Mouse (Mus musculus) lung, adult 2 months (tissue): ENCODE measurements around the gene Ddx58. TPM values are rescaled to one million over a fixed set of nuclear protein-coding genes. Genes with fewer than 3 reads are reported as not detected.

Source experiments
- DNase-seq: peaks from one replicate; pipeline ENCODE4 v3.0.0; 2022
- H3K4me1 ChIP-seq: fragments of 200-500 bp; 2 replicates; pipeline ENCODE4 v1.6.1; 2011; ENCODE audit warnings: low read length; ENCODE audit not compliant: control insufficient read depth, insufficient read depth
- H3K4me3 ChIP-seq: fragments of 200-500 bp; replicated peaks from 2 replicates; pipeline ENCODE3; 2011; ENCODE audit warnings: low read depth, mild to moderate bottlenecking, control low read depth, low read length; ENCODE audit errors: extremely low read depth
- CTCF ChIP-seq: fragments of 200-500 bp; IDR thresholded peaks from 2 replicates; pipeline ENCODE4 v1.5.1; 2011; ENCODE audit warnings: mild to moderate bottlenecking, low read length, control low read depth; ENCODE audit not compliant: insufficient read depth
- POLR2A ChIP-seq: fragments of 200-500 bp; IDR thresholded peaks from 2 replicates; pipeline ENCODE4 v1.6.1; 2011; ENCODE audit warnings: low read depth, mild to moderate bottlenecking, control low read depth, low read length, borderline replicate concordance; ENCODE audit errors: extremely low read depth
- WGBS: fragments of 180-500 bp; shearing (Covaris S2); methylation state at CpG from one replicate; pipeline ENCODE4 v1.1.7; 2018; 5-methylcytosine and 5-hydroxymethylcytosine counted together
- polyA plus RNA-seq: library from polyadenylated mRNA; depleted of rRNA; stranded (reverse); fragments of >200 nt; gene quantifications from 2 replicates; pipeline ENCODE4 v1.2.3, GENCODE M21; 2012

Gene Ddx58
- polyA plus RNA-seq, 1 experiment = 21.8 TPM

GRCm38 (mm10) chr4:40187956-40188355 is 51.7 kb downstream of the Ddx58 start:
- no peak for DNase-seq
- TF ChIP-seq POLR2A (no peak), CTCF (no peak)
- WGBS = 78% methylated on average over 7 of the region's 7 CpGs
- H3K4me1 ChIP-seq = no peaks in the 10 kb centered on the region
- H3K4me3 ChIP-seq = no peak overlapping the region

GRCm38 (mm10) chr4:40184470-40184869 is 55.2 kb downstream of the Ddx58 start:
- WGBS = 77% methylated on average over 5 of the region's 5 CpGs
- Histone ChIP-seq H3K4me1 (no peaks in the 10 kb centered on the region), H3K4me3 (no peak overlapping the region)
- TF ChIP-seq CTCF (no peak), POLR2A (no peak)
- no peak for DNase-seq

GRCm38 (mm10) chr4:40183781-40184180 is 55.8 kb downstream of the Ddx58 start:
- TF ChIP-seq POLR2A (no peak), CTCF (no peak)
- H3K4me3 ChIP-seq = no peak overlapping the region
- DNase-seq = no peak
- H3K4me1 ChIP-seq = no peaks in the 10 kb centered on the region
- WGBS = 96% methylated on average over 6 of the region's 6 CpGs

- peak; percentile 70 for DNase-seq
- Histone ChIP-seq H3K4me1 (no peaks in the 10 kb centered on the region), H3K4me3 (no peak overlapping the region)
- 37% methylated on average over 14 of the region's 14 CpGs for WGBS
- peak; percentile 78 for TF ChIP-seq CTCF
- no peak for TF ChIP-seq POLR2A
Measured at GRCm38 (mm10) chr4:40182651-40183320, 56.8 kb downstream of the Ddx58 start.

GRCm38 (mm10) chr4:40181681-40182080 is 57.9 kb downstream of the Ddx58 start:
- 87% methylated on average over 8 of the region's 8 CpGs for WGBS

GRCm38 (mm10) chr4:40180046-40180445 is 59.6 kb downstream of the Ddx58 start:
- Histone ChIP-seq H3K4me1 (no peaks in the 10 kb centered on the region), H3K4me3 (no peak overlapping the region)
- no peak for DNase-seq
- 92% methylated on average over 6 of the region's 6 CpGs for WGBS
- TF ChIP-seq CTCF = no peak

More at GRCm38 (mm10) chr4:40181681-40182080, 57.9 kb downstream of the Ddx58 start:
- no peak for TF ChIP-seq POLR2A
- no peak for TF ChIP-seq CTCF
- no peaks in the 10 kb centered on the region for H3K4me1 ChIP-seq
- DNase-seq = no peak
- no peak overlapping the region for H3K4me3 ChIP-seq

GRCm38 (mm10) chr4:40178584-40178983 is 61.0 kb downstream of the Ddx58 start:
- WGBS = 86% methylated on average over 17 of the region's 17 CpGs
- Histone ChIP-seq H3K4me3 (no peak overlapping the region), H3K4me1 (peaks cover 4% of the 10 kb centered on the region; the same call in 1 of the 2 replicates)
- no peak for DNase-seq
- no peak for TF ChIP-seq CTCF
- no peak for TF ChIP-seq POLR2A

GRCm38 (mm10) chr4:40174321-40174720 is 65.3 kb downstream of the Ddx58 start:
- H3K4me3 ChIP-seq = no peak overlapping the region
- peaks cover 4% of the 10 kb centered on the region; the same call in 1 of the 2 replicates for H3K4me1 ChIP-seq
- no peak for DNase-seq
- 37% methylated on average over 4 of the region's 4 CpGs for WGBS
- TF ChIP-seq CTCF (no peak), POLR2A (no peak)

- Histone ChIP-seq H3K4me3 (no peak overlapping the region), H3K4me1 (peaks cover 4% of the 10 kb centered on the region; the same call in 1 of the 2 replicates)
- no peak for TF ChIP-seq CTCF
- no peak for TF ChIP-seq POLR2A
- no peak for DNase-seq
- 77% methylated on average over 2 of the region's 2 CpGs for WGBS
Measured at GRCm38 (mm10) chr4:40172336-40172735, 67.3 kb downstream of the Ddx58 start.

GRCm38 (mm10) chr4:40171477-40171876 is 68.2 kb downstream of the Ddx58 start:
- peaks cover 4% of the 10 kb centered on the region; the same call in 1 of the 2 replicates for H3K4me1 ChIP-seq
- DNase-seq = no peak
- 75% methylated on average over 4 of the region's 4 CpGs for WGBS
- TF ChIP-seq POLR2A (no peak), CTCF (no peak)
- no peak overlapping the region for H3K4me3 ChIP-seq

GRCm38 (mm10) chr4:40163646-40164045 is 76.0 kb downstream of the Ddx58 start:
- Histone ChIP-seq H3K4me1 (no peaks in the 10 kb centered on the region), H3K4me3 (no peak overlapping the region)
- TF ChIP-seq CTCF (no peak), POLR2A (no peak)
- DNase-seq = no peak
- 76% methylated on average over 10 of the region's 10 CpGs for WGBS
